In genomic region chr2:119209176-119209507, GRCm38 (mm10) we compare ENCODE assay signal across 9 mouse cellular contexts. TPM values are rescaled to one million over a fixed set of nuclear protein-coding genes. Genes with fewer than 3 reads are reported as not detected.
A peak's percentile ranks its signal among the peaks of the same experiment; 100 is the strongest.
DNase-seq lines count a peak whose midpoint lies in the region; ATAC-seq and TF ChIP-seq lines count a peak whose summit lies in the region.
"Had no signal": no experiment of that assay in that cellular context is flagged by ENCODE, and none has a peak within 500 bp of the region (broad histone marks: within the 10 kb centered on the region; RNA-seq: fewer than 3 reads in every experiment).

No protein-coding gene starts in this region.

- peak overlapping the region; percentile 87 for H3K4me3 ChIP-seq in liver, adult 2 months (ENCODE audit: insufficient read depth, low read depth, low read length)
- H3K4me3 ChIP-seq in embryonic facial prominence, embryonic 12.5 days: peak overlapping the region; percentile 71
- peak overlapping the region; percentile 77 for H3K4me3 ChIP-seq in intestine, embryonic 15.5 days (replicated peaks)
- peak overlapping the region; percentile 68 for H3K4me3 ChIP-seq in neural tube, embryonic 12.5 days

- DNase-seq in liver, adult 2 months (ENCODE audit: extremely low read depth, low read depth, low spot score): no peak
- DNase-seq in liver: no peak
- DNase-seq in ovary, postnatal 10 days (ENCODE audit: low spot score): no peak
- DNase-seq in ovary, postnatal 36 days (ENCODE audit: low spot score): no peak
- DNase-seq in left cerebral cortex, adult 11 months (ENCODE audit: low spot score): no peak

- H3K27me3 ChIP-seq in liver, adult 2 months (ENCODE audit: control insufficient read depth, insufficient read depth, low read length): no peaks in the 10 kb centered on the region
- H3K27me3 ChIP-seq in embryonic facial prominence, embryonic 12.5 days: no peaks in the 10 kb centered on the region
- H3K27me3 ChIP-seq in intestine, embryonic 15.5 days (replicated peaks): no peaks in the 10 kb centered on the region
- no peaks in the 10 kb centered on the region for H3K27me3 ChIP-seq in neural tube, embryonic 12.5 days (replicated peaks)

- H3K27ac ChIP-seq in liver, adult 2 months (replicated peaks; ENCODE audit: insufficient read depth, low read depth, low read length): no peak overlapping the region
- H3K27ac ChIP-seq in embryonic facial prominence, embryonic 12.5 days: peak overlapping the region; percentile 91; the same call in 1 of the 2 replicates
- peak overlapping the region; percentile 49; the same call in 1 of the 2 replicates for H3K27ac ChIP-seq in intestine, embryonic 15.5 days
- H3K27ac ChIP-seq in neural tube, embryonic 12.5 days: no peak overlapping the region

- ATAC-seq in embryonic facial prominence, embryonic 12.5 days (ENCODE audit: insufficient number of reproducible peaks, insufficient read depth, low FRiP score, low TSS enrichment): no peak; the same call in 1 of the 2 replicates
- ATAC-seq in intestine, embryonic 15.5 days: peak; percentile 23; the same call in 1 of the 2 replicates
- ATAC-seq in neural tube, embryonic 12.5 days (ENCODE audit: low FRiP score, low read depth): peak; percentile 22

- peaks cover 11% of the 10 kb centered on the region for H3K36me3 ChIP-seq in liver, adult 2 months (ENCODE audit: control insufficient read depth, insufficient read depth, low read length)
- H3K36me3 ChIP-seq in embryonic facial prominence, embryonic 12.5 days: peaks cover 29% of the 10 kb centered on the region
- H3K36me3 ChIP-seq in intestine, embryonic 15.5 days: peaks cover 15% of the 10 kb centered on the region
- H3K36me3 ChIP-seq in neural tube, embryonic 12.5 days: peaks cover 23% of the 10 kb centered on the region

- TF ChIP-seq CTCF in liver, adult 2 months (IDR thresholded peaks at IDR 0.05; ENCODE audit: low read depth, low read length): no peak

- WGBS in liver, adult 2 months: 0% methylated on average over 13 of the region's 13 CpGs
- WGBS in embryonic facial prominence, embryonic 12.5 days: 1% methylated on average over 13 of the region's 13 CpGs
- under 1% methylated on average over 13 of the region's 13 CpGs for WGBS in intestine, embryonic 15.5 days
- 1% methylated on average over 13 of the region's 13 CpGs for WGBS in neural tube, embryonic 12.5 days

- no peaks in the 10 kb centered on the region for H3K9me3 ChIP-seq in embryonic facial prominence, embryonic 12.5 days
- no peaks in the 10 kb centered on the region for H3K9me3 ChIP-seq in intestine, embryonic 15.5 days
- H3K9me3 ChIP-seq in neural tube, embryonic 12.5 days: no peaks in the 10 kb centered on the region

- no peak for TF ChIP-seq POLR2A in liver, adult 2 months (IDR thresholded peaks at IDR 0.05; ENCODE audit: extremely low read depth, insufficient read depth, low read length)

- H3K4me1 ChIP-seq in liver, adult 2 months (ENCODE audit: control insufficient read depth, insufficient read depth, low read length): peaks cover 4% of the 10 kb centered on the region; the same call in 1 of the 2 replicates
- H3K4me1 ChIP-seq in embryonic facial prominence, embryonic 12.5 days: peaks cover 7% of the 10 kb centered on the region; the same call in 1 of the 2 replicates
- peaks cover 8% of the 10 kb centered on the region; the same call in 1 of the 2 replicates for H3K4me1 ChIP-seq in intestine, embryonic 15.5 days (replicated peaks)
- H3K4me1 ChIP-seq in neural tube, embryonic 12.5 days: peaks cover 16% of the 10 kb centered on the region

- H3K9ac ChIP-seq in liver, adult 2 months (ENCODE audit: low read depth, low read length): peak overlapping the region; percentile 77
- peak overlapping the region; percentile 77 for H3K9ac ChIP-seq in embryonic facial prominence, embryonic 12.5 days
- peak overlapping the region; percentile 83 for H3K9ac ChIP-seq in intestine, embryonic 15.5 days
- peak overlapping the region; percentile 77 for H3K9ac ChIP-seq in neural tube, embryonic 12.5 days

- peak overlapping the region; percentile 67 for H3K4me2 ChIP-seq in embryonic facial prominence, embryonic 12.5 days (replicated peaks)
- peak overlapping the region; percentile 54 for H3K4me2 ChIP-seq in intestine, embryonic 15.5 days (replicated peaks)
- peak overlapping the region; percentile 61 for H3K4me2 ChIP-seq in neural tube, embryonic 12.5 days (replicated peaks)

- H3K79me2 ChIP-seq in liver, adult 2 months (ENCODE audit: control insufficient read depth, insufficient read depth, low read length): no peaks in the 10 kb centered on the region

RNA-seq across cellular contexts. Expression of gene Dnajc17, which starts 0.5 kb away (rescaled TPM):
- total RNA-seq in liver, adult 2 months (2014; rRNA removed): 1.8 and 3.6 TPM in 2 replicates
- polyA plus RNA-seq in liver, adult 2 months (2012; rRNA removed): 1.5 and 2.6 TPM in 2 replicates
- polyA plus RNA-seq in embryonic facial prominence, embryonic 12.5 days (2016; fragmentation: Nextera tagmentation; extraction: Ambion mirVana): 26.5 and 27.5 TPM in 2 replicates
- polyA plus RNA-seq in intestine, embryonic 15.5 days (2015; fragmentation: Nextera tagmentation; extraction: Ambion mirVana): 15.9 and 18.5 TPM in 2 replicates
- 24.9 and 27.2 TPM in 2 replicates for polyA plus RNA-seq in neural tube, embryonic 12.5 days (2016; fragmentation: Nextera tagmentation; extraction: Ambion mirVana)

RNA-seq across cellular contexts. Expression of gene Zfyve19, which starts 0.7 kb away (rescaled TPM):
- 15.9 and 20.5 TPM in 2 replicates for total RNA-seq in liver, adult 2 months (2014; rRNA removed)
- polyA plus RNA-seq in liver, adult 2 months (2012; rRNA removed): 27.2 and 28.8 TPM in 2 replicates
- 57.0 and 58.2 TPM in 2 replicates for polyA plus RNA-seq in embryonic facial prominence, embryonic 12.5 days (2016; fragmentation: Nextera tagmentation; extraction: Ambion mirVana)
- polyA plus RNA-seq in intestine, embryonic 15.5 days (2015; fragmentation: Nextera tagmentation; extraction: Ambion mirVana): 59.3 and 64.9 TPM in 2 replicates
- 46.5 and 49.3 TPM in 2 replicates for polyA plus RNA-seq in neural tube, embryonic 12.5 days (2016; fragmentation: Nextera tagmentation; extraction: Ambion mirVana)

RNA-seq across cellular contexts. Expression of gene Ppp1r14d, which starts 20.6 kb away (rescaled TPM):
- not detected in 2 replicates for total RNA-seq in liver, adult 2 months (2014; rRNA removed)
- 0.11 TPM in 1 of 2 replicates, not detected in the other for polyA plus RNA-seq in liver, adult 2 months (2012; rRNA removed)
- polyA plus RNA-seq in embryonic facial prominence, embryonic 12.5 days (2016; fragmentation: Nextera tagmentation; extraction: Ambion mirVana): 0.28 TPM in 1 of 2 replicates, not detected in the other
- 15.2 and 18.1 TPM in 2 replicates for polyA plus RNA-seq in intestine, embryonic 15.5 days (2015; fragmentation: Nextera tagmentation; extraction: Ambion mirVana)
- polyA plus RNA-seq in neural tube, embryonic 12.5 days (2016; fragmentation: Nextera tagmentation; extraction: Ambion mirVana): not detected in 2 replicates
- total RNA-seq: neutrophil, adult 5-6 weeks had no signal

RNA-seq across cellular contexts. Expression of gene Spint1, which starts 28.0 kb away (rescaled TPM):
- 0.28 and 0.54 TPM in 2 replicates for total RNA-seq in liver, adult 2 months (2014; rRNA removed)
- 0.23 and 0.34 TPM in 2 replicates for polyA plus RNA-seq in liver, adult 2 months (2012; rRNA removed)
- polyA plus RNA-seq in embryonic facial prominence, embryonic 12.5 days (2016; fragmentation: Nextera tagmentation; extraction: Ambion mirVana): 8.8 and 10.6 TPM in 2 replicates
- polyA plus RNA-seq in intestine, embryonic 15.5 days (2015; fragmentation: Nextera tagmentation; extraction: Ambion mirVana): 96.1 and 108 TPM in 2 replicates
- 1.2 and 1.7 TPM in 2 replicates for polyA plus RNA-seq in neural tube, embryonic 12.5 days (2016; fragmentation: Nextera tagmentation; extraction: Ambion mirVana)
- total RNA-seq: neutrophil, adult 5-6 weeks had no signal

RNA-seq across cellular contexts. Expression of gene Gm14137, which starts 34.8 kb away (rescaled TPM):
- total RNA-seq in liver, adult 2 months (2014; rRNA removed): not detected in 2 replicates
- not detected in 2 replicates for polyA plus RNA-seq in liver, adult 2 months (2012; rRNA removed)
- polyA plus RNA-seq in embryonic facial prominence, embryonic 12.5 days (2016; fragmentation: Nextera tagmentation; extraction: Ambion mirVana): 0.70 and 1.1 TPM in 2 replicates
- polyA plus RNA-seq in intestine, embryonic 15.5 days (2015; fragmentation: Nextera tagmentation; extraction: Ambion mirVana): 0.30 and 0.38 TPM in 2 replicates
- polyA plus RNA-seq in neural tube, embryonic 12.5 days (2016; fragmentation: Nextera tagmentation; extraction: Ambion mirVana): 0.86 and 0.91 TPM in 2 replicates

Comparison
In these comparisons a context has a peak if more than half of its experiments do, and no peak if none do; other contexts are left out.
1. H3K27ac ChIP-seq: peak in embryonic facial prominence, embryonic 12.5 days (single experiment) and intestine, embryonic 15.5 days (single experiment); none in liver, adult 2 months (single experiment) and neural tube, embryonic 12.5 days (single experiment).
2. RNA of gene Ppp1r14d, which starts 20.6 kb away (polyA plus RNA-seq): 15.2 to 18.1 TPM in intestine, embryonic 15.5 days; 0.28 TPM in embryonic facial prominence, embryonic 12.5 days, not detected in neural tube, embryonic 12.5 days and 0.11 TPM in liver, adult 2 months; every median in the first group is over 10 times any median in the second.
3. Peak in every context shown above with its lines, with median percentiles within 50 percentile points of each other: H3K4me3 ChIP-seq, H3K9ac ChIP-seq and H3K4me2 ChIP-seq.